Comparison of ENCODE assay signal across 8 mouse cellular contexts in the genomic region with DNA sequence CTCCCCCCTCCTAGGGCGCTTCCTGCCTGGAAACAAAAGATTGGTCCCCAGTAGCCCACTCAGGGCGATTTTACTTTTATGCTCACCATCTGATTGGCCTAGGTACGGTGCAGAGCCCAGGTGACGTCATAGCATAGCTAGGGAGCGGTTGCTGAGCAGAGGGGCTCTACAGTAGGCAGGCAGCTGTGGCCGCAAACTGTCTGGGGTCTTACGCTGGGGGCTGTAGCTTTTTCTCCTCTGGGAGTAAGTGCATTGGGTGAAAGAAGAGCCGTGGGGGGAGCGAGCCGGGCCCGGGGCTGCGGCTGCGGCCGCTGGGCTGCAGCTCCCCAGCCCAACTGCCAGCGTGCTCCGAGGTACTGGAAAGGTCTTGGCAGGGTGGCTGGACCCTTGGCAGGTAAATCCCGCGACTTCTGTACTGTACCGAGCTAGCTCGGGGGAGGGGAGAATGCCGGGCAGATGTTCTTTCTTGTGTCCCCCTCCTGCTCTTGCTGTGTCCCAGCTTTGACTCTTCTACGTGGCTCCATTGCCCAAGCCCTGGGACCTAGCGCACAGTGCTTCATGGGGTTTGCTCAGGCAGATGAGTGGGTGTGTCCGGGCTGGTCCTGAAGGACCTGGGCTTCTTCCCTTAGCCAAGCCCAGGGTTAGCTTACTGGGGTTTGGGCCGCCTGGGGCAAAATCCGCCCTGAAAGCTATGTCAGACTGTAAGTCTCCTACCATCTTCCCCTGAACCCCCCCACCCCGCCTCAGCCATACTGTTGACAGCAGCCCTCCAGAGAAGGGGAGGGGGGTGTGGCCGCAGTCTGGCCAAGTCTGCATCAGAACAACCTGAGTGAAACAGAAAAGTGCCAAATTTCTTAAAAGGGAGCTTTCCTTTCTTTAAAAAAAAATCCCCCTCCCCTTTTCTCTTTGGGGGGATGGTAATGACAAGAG.
A peak's percentile ranks its signal among the peaks of the same experiment; 100 is the strongest.
DNase-seq lines count a peak whose midpoint lies in the region; ATAC-seq and TF ChIP-seq lines count a peak whose summit lies in the region.

No protein-coding gene starts in this region.

- peak overlapping the region; percentile 56 for H3K4me2 ChIP-seq in hindbrain, embryonic 13.5 days
- H3K4me2 ChIP-seq in midbrain, embryonic 13.5 days (replicated peaks) = peak overlapping the region; percentile 58

- intact Hi-C loops in left cerebral cortex, postnatal 25 days (cut with DNase I) = loop anchor here (1.0 to 5.0 kb wide), 3 partner anchors 41 to 217 kb away; a partner anchor contains a TSS

- H3K9ac ChIP-seq in hindbrain, embryonic 13.5 days = peak overlapping the region; percentile 78
- peak overlapping the region; percentile 71 for H3K9ac ChIP-seq in midbrain, embryonic 13.5 days (replicated peaks)

- CTCF ChIA-PET in Patski (lab: Charles Lee) = interaction anchor here (1.1 to 1.5 kb wide), 3 partner anchors 15 to 202 kb away, joined by 3 read pairs; no protein-coding TSS in a partner anchor

- H3K27ac ChIP-seq in embryonic fibroblast, embryonic 13.5 days (ENCODE audit: insufficient read depth, low read length) = no peak overlapping the region
- H3K27ac ChIP-seq in hindbrain, embryonic 13.5 days = peak overlapping the region; percentile 80
- H3K27ac ChIP-seq in midbrain, embryonic 13.5 days = peak overlapping the region; percentile 80

- WGBS in hindbrain, embryonic 13.5 days = 21% methylated on average over 28 of the region's 28 CpGs
- 22% methylated on average over 28 of the region's 28 CpGs for WGBS in midbrain, embryonic 13.5 days

- POLR2A ChIA-PET in Patski (lab: Charles Lee) = no interaction called here

- peak overlapping the region; percentile 71 for H3K4me3 ChIP-seq in embryonic fibroblast, embryonic 13.5 days (ENCODE audit: insufficient read depth, low read length)
- H3K4me3 ChIP-seq in hindbrain, embryonic 13.5 days = peak overlapping the region; percentile 56
- peak overlapping the region; percentile 57 for H3K4me3 ChIP-seq in midbrain, embryonic 13.5 days (replicated peaks)

- peak; percentile 82 for ATAC-seq in Patski
- peak; percentile 98 for ATAC-seq in hindbrain, embryonic 13.5 days (ENCODE audit: low FRiP score)
- peak; percentile 99 for ATAC-seq in midbrain, embryonic 13.5 days
- ATAC-seq in activated CD4-positive, CD25-positive, alpha-beta regulatory T cell, adult 4 months = no peak

- no peak for TF ChIP-seq CTCF in Patski (IDR thresholded peaks at IDR 0.05)
- TF ChIP-seq CTCF in brain, embryonic 14.5 days (IDR thresholded peaks at IDR 0.05; ENCODE audit: borderline replicate concordance, extremely low read depth, insufficient read depth, insufficient read length) = no peak
- no peak for TF ChIP-seq CTCF in embryonic fibroblast, embryonic 13.5 days (IDR thresholded peaks at IDR 0.05; ENCODE audit: borderline replicate concordance, insufficient read depth, low read length)

- in situ Hi-C loops in Patski (cut with MboI; ENCODE audit: low pct_unique_long_range_greater_than_20kb) = loop anchor here (5.0 kb wide), 2 partner anchors 202 to 567 kb away; a partner anchor contains a TSS

- no peaks in the 10 kb centered on the region for H3K9me3 ChIP-seq in hindbrain, embryonic 13.5 days
- no peaks in the 10 kb centered on the region for H3K9me3 ChIP-seq in midbrain, embryonic 13.5 days

- H3K36me3 ChIP-seq in hindbrain, embryonic 13.5 days = no peaks in the 10 kb centered on the region
- H3K36me3 ChIP-seq in midbrain, embryonic 13.5 days = no peaks in the 10 kb centered on the region

- H3K4me1 ChIP-seq in embryonic fibroblast, embryonic 13.5 days (ENCODE audit: control insufficient read depth, insufficient read depth, low read length) = peaks cover 2% of the 10 kb centered on the region; the same call in 1 of the 2 replicates
- peaks cover 20% of the 10 kb centered on the region for H3K4me1 ChIP-seq in hindbrain, embryonic 13.5 days (replicated peaks)
- H3K4me1 ChIP-seq in midbrain, embryonic 13.5 days (replicated peaks) = peaks cover 17% of the 10 kb centered on the region; the same call in 1 of the 2 replicates

- peak; percentile 19; the same call in 1 of the 2 replicates for TF ChIP-seq POLR2A in brain, embryonic 14.5 days (IDR thresholded peaks at IDR 0.05; ENCODE audit: borderline replicate concordance, extremely low read depth, insufficient read depth, insufficient read length, poor library complexity, severe bottlenecking)
- peak; percentile 41 for TF ChIP-seq POLR2A in embryonic fibroblast, embryonic 13.5 days (IDR thresholded peaks at IDR 0.05; ENCODE audit: low read depth, low read length)

- peaks cover 28% of the 10 kb centered on the region for H3K27me3 ChIP-seq in Patski
- H3K27me3 ChIP-seq in hindbrain, embryonic 13.5 days = 0 out of 2 replicates have a peak, but pooled peaks cover 6% of the 10 kb centered on the region
- H3K27me3 ChIP-seq in midbrain, embryonic 13.5 days = peaks cover 47% of the 10 kb centered on the region

- no peak for DNase-seq in Patski (ENCODE audit: low read depth, low spot score)
- peak; percentile 94 for DNase-seq in brain, embryonic 14.5 days (ENCODE audit: low read depth)
- peak; percentile 56 to 80 for DNase-seq in left cerebral cortex, postnatal 25 days (ENCODE audit: low spot score in 2 of 2)
- peak; percentile 68 for DNase-seq in telencephalon, adult 2 months (ENCODE audit: low read depth, low spot score)
